Mouse (Mus musculus): Measurements from ENCODE around the gene Glcci1. TPM values are rescaled to one million over a fixed set of nuclear protein-coding genes. Genes with fewer than 3 reads are reported as not detected.

The Glcci1 gene
- total and polyA plus RNA-seq, 2 experiments from 2014 or later, result 9.9 to 26.4 TPM

GRCm38 (mm10) chr6:8472915-8473314, 36.5 kb upstream of the Glcci1 start:
- Histone ChIP-seq H3K4me2 (ENCODE audit: low read depth) (no peak overlapping the region), H3K9me3 (ENCODE audit: low read length) (no peaks in the 10 kb centered on the region), H3K4me1 (ENCODE audit: insufficient read depth) (no peaks in the 10 kb centered on the region), H3K9ac (no peak overlapping the region), H3K36me3 (ENCODE audit: insufficient read depth) (no peaks in the 10 kb centered on the region), H3K27me3 (ENCODE audit: insufficient read depth, low read length) (no peaks in the 10 kb centered on the region), H3K27ac (ENCODE audit: low read depth, low read length) (no peak overlapping the region), H3K4me3 (ENCODE audit: low read depth, low read length) (no peak overlapping the region)
- no peak for ATAC-seq
- TF ChIP-seq CTCF (IDR thresholded peaks at IDR 0.05; ENCODE audit: low read depth), result no peak
- DNase-seq, result no peak
- WGBS, result 85% methylated on average over 5 of the region's 5 CpGs

- 50% methylated on average over 5 of the region's 5 CpGs for WGBS
- no peaks in the 10 kb centered on the region for H3K9me3 ChIP-seq (ENCODE audit: low read length)
- H3K27me3 ChIP-seq (ENCODE audit: insufficient read depth, low read length), result no peaks in the 10 kb centered on the region
- TF ChIP-seq CTCF (IDR thresholded peaks at IDR 0.05; ENCODE audit: low read depth), result no peak
- H3K4me1 ChIP-seq (ENCODE audit: insufficient read depth), result no peaks in the 10 kb centered on the region
- H3K4me3 ChIP-seq (ENCODE audit: low read depth, low read length), result no peak overlapping the region
- H3K9ac ChIP-seq, result no peak overlapping the region
- H3K4me2 ChIP-seq (ENCODE audit: low read depth), result no peak overlapping the region
- H3K27ac ChIP-seq (ENCODE audit: low read depth, low read length), result no peak overlapping the region
- ATAC-seq, result peak; percentile 82
- DNase-seq, result peak; percentile 51
- H3K36me3 ChIP-seq (ENCODE audit: insufficient read depth), result no peaks in the 10 kb centered on the region
These were observed 35.9 kb upstream of the Glcci1 start for GRCm38 (mm10) chr6:8473498-8473897.

- Histone ChIP-seq H3K4me3 (ENCODE audit: low read depth, low read length) (no peak overlapping the region), H3K4me2 (ENCODE audit: low read depth) (no peak overlapping the region), H3K9ac (no peak overlapping the region), H3K9me3 (ENCODE audit: low read length) (no peaks in the 10 kb centered on the region), H3K27me3 (ENCODE audit: insufficient read depth, low read length) (no peaks in the 10 kb centered on the region), H3K4me1 (ENCODE audit: insufficient read depth) (no peaks in the 10 kb centered on the region), H3K27ac (ENCODE audit: low read depth, low read length) (no peak overlapping the region), H3K36me3 (ENCODE audit: insufficient read depth) (no peaks in the 10 kb centered on the region)
- TF ChIP-seq CTCF (IDR thresholded peaks at IDR 0.05; ENCODE audit: low read depth), result no peak
- DNase-seq (no peak), ATAC-seq (no peak)
- 75% methylated on average over 3 of the region's 3 CpGs for WGBS
These were observed 35.1 kb upstream of the Glcci1 start for GRCm38 (mm10) chr6:8474316-8474715.

DNA sequence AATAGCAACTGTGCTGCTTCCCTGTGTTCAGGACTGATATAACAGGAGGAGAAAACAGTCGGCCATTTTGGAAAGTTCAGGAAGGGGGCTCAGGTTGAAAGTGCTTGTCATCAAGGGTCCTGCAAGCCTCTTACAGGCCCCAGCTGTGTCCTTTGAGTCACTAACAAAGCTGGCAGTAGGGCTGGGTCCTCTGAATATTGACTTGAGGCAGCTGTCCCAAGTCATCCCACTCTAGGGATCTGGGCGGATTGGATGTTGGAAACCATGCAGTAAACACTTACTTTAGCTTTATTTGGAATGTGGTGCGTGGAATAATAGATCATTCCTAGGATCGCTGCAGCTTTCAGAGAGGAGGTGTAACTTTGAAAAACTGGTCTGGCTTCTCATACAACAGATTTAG, 34.6 kb upstream of the Glcci1 start:
- H3K27ac ChIP-seq (ENCODE audit: low read depth, low read length), result no peak overlapping the region
- no peaks in the 10 kb centered on the region for H3K27me3 ChIP-seq (ENCODE audit: insufficient read depth, low read length)
- ATAC-seq, result no peak
- H3K4me3 ChIP-seq (ENCODE audit: low read depth, low read length), result no peak overlapping the region
- H3K4me1 ChIP-seq (ENCODE audit: insufficient read depth), result no peaks in the 10 kb centered on the region
- no peaks in the 10 kb centered on the region for H3K9me3 ChIP-seq (ENCODE audit: low read length)
- no peak for DNase-seq
- H3K36me3 ChIP-seq (ENCODE audit: insufficient read depth), result no peaks in the 10 kb centered on the region
- 90% methylated on average over 4 of the region's 4 CpGs for WGBS
- H3K9ac ChIP-seq, result no peak overlapping the region
- no peak overlapping the region for H3K4me2 ChIP-seq (ENCODE audit: low read depth)
- no peak for TF ChIP-seq CTCF (IDR thresholded peaks at IDR 0.05; ENCODE audit: low read depth)

DNA sequence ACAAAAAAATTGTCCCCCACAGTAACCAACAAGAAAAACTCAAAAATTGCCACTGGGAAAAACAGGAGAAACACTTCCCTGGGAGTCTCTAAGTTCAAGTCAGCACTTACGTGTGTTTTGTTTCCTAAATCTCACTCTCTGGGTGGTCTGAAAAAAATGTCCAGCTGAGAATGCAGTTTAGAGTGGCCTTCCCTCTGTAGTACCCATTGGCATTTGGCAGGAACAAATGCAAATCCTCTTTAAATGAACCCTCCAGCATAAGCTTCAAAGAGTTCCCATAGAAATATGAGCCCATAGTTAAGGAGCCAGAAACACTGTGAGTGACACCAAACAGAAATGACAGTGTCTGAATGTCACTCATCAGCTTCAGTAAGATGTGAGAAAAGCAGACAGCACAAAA, 30.2 kb upstream of the Glcci1 start:
- Histone ChIP-seq H3K36me3 (ENCODE audit: insufficient read depth) (no peaks in the 10 kb centered on the region), H3K4me3 (ENCODE audit: low read depth, low read length) (no peak overlapping the region), H3K27ac (ENCODE audit: low read depth, low read length) (no peak overlapping the region), H3K9ac (no peak overlapping the region), H3K27me3 (ENCODE audit: insufficient read depth, low read length) (no peaks in the 10 kb centered on the region), H3K9me3 (ENCODE audit: low read length) (no peaks in the 10 kb centered on the region), H3K4me2 (ENCODE audit: low read depth) (no peak overlapping the region), H3K4me1 (ENCODE audit: insufficient read depth) (no peaks in the 10 kb centered on the region)
- 29% methylated on average over 1 of the region's 1 CpGs for WGBS
- no peak for TF ChIP-seq CTCF (IDR thresholded peaks at IDR 0.05; ENCODE audit: low read depth)
- DNase-seq (no peak), ATAC-seq (no peak)

- ATAC-seq (no peak), DNase-seq (no peak)
- no peak overlapping the region for H3K27ac ChIP-seq (ENCODE audit: low read depth, low read length)
- no peak for TF ChIP-seq CTCF (IDR thresholded peaks at IDR 0.05; ENCODE audit: low read depth)
- no peak overlapping the region for H3K4me2 ChIP-seq (ENCODE audit: low read depth)
- 94% methylated on average over 17 of the region's 17 CpGs for WGBS
- no peaks in the 10 kb centered on the region for H3K27me3 ChIP-seq (ENCODE audit: insufficient read depth, low read length)
- no peaks in the 10 kb centered on the region for H3K36me3 ChIP-seq (ENCODE audit: insufficient read depth)
- no peaks in the 10 kb centered on the region for H3K4me1 ChIP-seq (ENCODE audit: insufficient read depth)
- no peak overlapping the region for H3K4me3 ChIP-seq (ENCODE audit: low read depth, low read length)
- no peak overlapping the region for H3K9ac ChIP-seq
- no peaks in the 10 kb centered on the region for H3K9me3 ChIP-seq (ENCODE audit: low read length)
These were observed 24.7 kb upstream of the Glcci1 start for GRCm38 (mm10) chr6:8484437-8485275.

DNA sequence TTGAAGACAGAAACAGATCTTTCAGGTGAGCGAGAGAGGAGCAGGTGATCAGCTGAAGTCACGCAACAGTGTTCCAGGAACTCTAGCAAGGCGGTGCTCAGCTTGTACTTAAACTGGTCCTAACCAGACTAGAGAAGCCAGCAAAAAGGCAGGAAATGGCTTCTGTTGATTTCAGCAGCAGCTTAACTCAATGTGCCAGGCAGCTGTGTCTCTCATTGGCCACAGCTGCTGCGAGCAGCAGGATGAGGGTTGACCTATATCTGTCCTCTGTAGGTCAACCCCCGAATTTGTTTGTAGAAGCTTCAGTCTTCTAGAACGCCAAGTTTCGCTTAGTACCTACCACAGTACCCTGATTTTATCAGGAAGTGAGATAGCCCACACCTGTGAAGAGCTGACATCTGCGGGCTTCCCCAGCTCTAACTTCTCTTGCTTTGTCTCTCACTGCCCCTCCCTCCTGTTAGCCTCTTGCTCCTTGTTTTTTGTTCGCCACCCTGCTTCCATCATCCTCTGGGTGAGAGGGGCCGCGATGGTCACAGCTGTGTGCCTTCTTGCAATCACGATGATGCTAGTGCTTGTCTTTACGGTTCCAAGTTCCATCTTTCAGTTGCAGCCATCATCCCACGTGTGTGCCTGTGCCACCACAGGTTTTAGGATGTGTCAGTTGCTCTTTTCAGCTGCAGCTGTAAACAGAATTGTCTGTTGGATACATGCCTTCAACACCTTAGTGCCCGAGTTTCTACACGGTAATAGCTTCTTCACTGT, 23.8 kb upstream of the Glcci1 start:
- Histone ChIP-seq H3K4me1 (ENCODE audit: insufficient read depth) (no peaks in the 10 kb centered on the region), H3K4me3 (ENCODE audit: low read depth, low read length) (no peak overlapping the region), H3K4me2 (ENCODE audit: low read depth) (no peak overlapping the region), H3K9ac (no peak overlapping the region), H3K9me3 (ENCODE audit: low read length) (no peaks in the 10 kb centered on the region), H3K27ac (ENCODE audit: low read depth, low read length) (no peak overlapping the region), H3K36me3 (ENCODE audit: insufficient read depth) (no peaks in the 10 kb centered on the region), H3K27me3 (ENCODE audit: insufficient read depth, low read length) (no peaks in the 10 kb centered on the region)
- no peak for DNase-seq
- WGBS, result 92% methylated on average over 16 of the region's 16 CpGs
- TF ChIP-seq CTCF (IDR thresholded peaks at IDR 0.05; ENCODE audit: low read depth), result no peak
- no peak for ATAC-seq

All from forebrain, postnatal 0 days (tissue).